Mouse (Mus musculus) stomach, embryonic 14.5 days (tissue): ENCODE results near the gene Cox8c. TPM values are rescaled to one million over a fixed set of nuclear protein-coding genes. Genes with fewer than 3 reads are reported as not detected.

ENCODE experiments used
- ATAC-seq: fragments of 200-750 bp; cut with Nextera tagmentation; 2 replicates; pipeline ENCODE4 v1.8.0; 2017; ENCODE audit warnings: low read depth, moderate TSS enrichment; ENCODE audit not compliant: insufficient number of reproducible peaks, insufficient read depth, low FRiP score
- H3K27ac ChIP-seq: fragments of 300-500 bp; sonication (generic); 2 replicates; pipeline ENCODE4 v1.5.1; 2014; ENCODE audit warnings: mild to moderate bottlenecking, low read length, moderate library complexity, mixed read lengths
- H3K27me3 ChIP-seq: fragments of 300-500 bp; sonication (generic); 2 replicates; pipeline ENCODE4 v1.6.1; 2014; ENCODE audit warnings: low read length, control low read depth, mixed read lengths; ENCODE audit not compliant: control insufficient read depth, insufficient read depth
- H3K36me3 ChIP-seq: fragments of 300-500 bp; sonication (generic); 2 replicates; pipeline ENCODE4 v1.6.1; 2014; ENCODE audit warnings: mild to moderate bottlenecking, control low read depth, low read length, moderate library complexity, mixed read lengths; ENCODE audit not compliant: control insufficient read depth, insufficient read depth
- H3K4me1 ChIP-seq: fragments of 300-500 bp; sonication (generic); 2 replicates; pipeline ENCODE4 v1.6.1; 2014; ENCODE audit warnings: low read length, control low read depth, mixed read lengths; ENCODE audit not compliant: control insufficient read depth, insufficient read depth
- H3K4me2 ChIP-seq: fragments of 300-500 bp; sonication (generic); replicated peaks from 2 replicates; pipeline ENCODE4 v1.6.1; 2014; ENCODE audit warnings: low read depth, low read length, control low read depth
- H3K4me3 ChIP-seq: fragments of 300-500 bp; sonication (generic); 2 replicates; pipeline ENCODE4 v1.5.1; 2014; ENCODE audit warnings: low read depth, low read length, control low read depth
- H3K9ac ChIP-seq: fragments of 300-500 bp; sonication (generic); replicated peaks from 2 replicates; pipeline ENCODE4 v1.6.1; 2014; ENCODE audit warnings: low read depth, mild to moderate bottlenecking, control low read depth, low read length, moderate library complexity, mixed read lengths
- H3K9me3 ChIP-seq: fragments of 300-500 bp; sonication (generic); 2 replicates; pipeline ENCODE4 v1.6.1; 2016; ENCODE audit warnings: low read depth, low read length, control low read depth; ENCODE audit not compliant: control insufficient read depth
- WGBS: fragments of 180-500 bp; shearing (Covaris S2); extraction: QIAGEN DNeasy Blood & Tissue Kit; methylation state at CpG from one replicate; pipeline ENCODE4 v1.1.7; 2014; 5-methylcytosine and 5-hydroxymethylcytosine counted together
- polyA plus RNA-seq: library from polyadenylated mRNA; unstranded; fragments of >200 nt; fragmentation: Nextera tagmentation; extraction: Ambion mirVana; gene quantifications from 2 replicates; pipeline ENCODE4 v1.2.1, GENCODE M21; 2014

Gene Cox8c
- polyA plus RNA-seq, 1 experiment from 2014 or later, result not detected

- no peak for ATAC-seq
- Histone ChIP-seq H3K4me3 (no peak overlapping the region), H3K4me1 (peaks cover 5% of the 10 kb centered on the region; the same call in 1 of the 2 replicates), H3K36me3 (no peaks in the 10 kb centered on the region), H3K9me3 (no peaks in the 10 kb centered on the region), H3K9ac (no peak overlapping the region), H3K27ac (no peak overlapping the region), H3K4me2 (no peak overlapping the region), H3K27me3 (no peaks in the 10 kb centered on the region)
- WGBS, result 18% methylated on average over 10 of the region's 10 CpGs
Observed at GRCm38 (mm10) chr12:102947826-102948225, 48.7 kb downstream of the Cox8c start.

- ATAC-seq, result peak; percentile 79
- Histone ChIP-seq H3K9ac (no peak within 1 kb of the TSS), H3K27me3 (no peaks in the 10 kb centered on the region), H3K36me3 (no peaks in the 10 kb centered on the region), H3K27ac (no peak within 1 kb of the TSS), H3K4me3 (peak within 1 kb of the TSS; percentile 51), H3K9me3 (no peaks in the 10 kb centered on the region), H3K4me2 (peak within 1 kb of the TSS; percentile 86), H3K4me1 (peaks cover 5% of the 10 kb centered on the region; the same call in 1 of the 2 replicates)
- WGBS, result under 1% methylated on average over 46 of the region's 48 CpGs
Observed at GRCm38 (mm10) chr12:102948778-102949394, 49.8 kb downstream of the Cox8c start, which contains the start of gene Unc79. Unc79 (plus strand) TSS chr12:102948859.

- peak overlapping the region; percentile 86 for H3K4me2 ChIP-seq
- ATAC-seq, result peak; percentile 75; the same call in 1 of the 2 replicates
Observed at GRCm38 (mm10) chr12:102949395-102950208, 50.5 kb downstream of the Cox8c start.

More at GRCm38 (mm10) chr12:102949395-102950208, 50.5 kb downstream of the Cox8c start:
- Histone ChIP-seq H3K36me3 (no peaks in the 10 kb centered on the region), H3K27me3 (no peaks in the 10 kb centered on the region), H3K27ac (no peak overlapping the region), H3K4me1 (peaks cover 5% of the 10 kb centered on the region; the same call in 1 of the 2 replicates), H3K9ac (no peak overlapping the region), H3K9me3 (no peaks in the 10 kb centered on the region), H3K4me3 (peak overlapping the region; percentile 51)
- under 1% methylated on average over 42 of the region's 42 CpGs for WGBS

Other genes starting within 250 kb of the Cox8c start
- 15.9 and 17.1 TPM in 2 replicates for gene Itpk1, start 194.4 kb upstream of the Cox8c start, polyA plus RNA-seq
- 20.6 and 22.9 TPM in 2 replicates for gene Moap1, start 155.7 kb upstream of the Cox8c start, polyA plus RNA-seq
- gene Tmem251, start 155.6 kb upstream of the Cox8c start, polyA plus RNA-seq, result 12.2 and 13.8 TPM in 2 replicates
- gene Gm28051, start 141.6 kb upstream of the Cox8c start, polyA plus RNA-seq, result not detected in 2 replicates
- gene Gon7, start 141.5 kb upstream of the Cox8c start, polyA plus RNA-seq, result 28.2 and 29.6 TPM in 2 replicates
- 45.5 and 45.9 TPM in 2 replicates for gene Ubr7, start 141.3 kb upstream of the Cox8c start, polyA plus RNA-seq
- gene Gm20604, start 140.6 kb upstream of the Cox8c start, polyA plus RNA-seq, result 26.2 and 26.6 TPM in 2 replicates
- gene Btbd7, start 20.8 kb upstream of the Cox8c start, polyA plus RNA-seq, result 29.2 and 29.5 TPM in 2 replicates
- gene Unc79, start 49.5 kb downstream of the Cox8c start, polyA plus RNA-seq, result 1.0 and 1.1 TPM in 2 replicates